Mouse (Mus musculus) heart, adult 2 months (tissue): ENCODE measurements at regions not wholly inside any gene's neighbourhood (a gene's known extent, or its start where the extent isn't known, plus 50 kb on each side); places are given as distances from the start of the nearest gene placed in this dataset.

ENCODE experiments used
- CTCF ChIP-seq: fragments of 200-600 bp; IDR thresholded peaks from 2 replicates; pipeline ENCODE4 v1.8.1; 2022; ENCODE audit warnings: antibody characterized with exemption, mild to moderate bottlenecking, moderate library complexity
- POLR2A ChIP-seq: fragments of 200-500 bp; IDR thresholded peaks from 2 replicates; pipeline ENCODE4 v1.6.1; 2011; ENCODE audit warnings: mild to moderate bottlenecking, low read depth, low read length, control low read depth; ENCODE audit not compliant: insufficient read depth

DNA sequence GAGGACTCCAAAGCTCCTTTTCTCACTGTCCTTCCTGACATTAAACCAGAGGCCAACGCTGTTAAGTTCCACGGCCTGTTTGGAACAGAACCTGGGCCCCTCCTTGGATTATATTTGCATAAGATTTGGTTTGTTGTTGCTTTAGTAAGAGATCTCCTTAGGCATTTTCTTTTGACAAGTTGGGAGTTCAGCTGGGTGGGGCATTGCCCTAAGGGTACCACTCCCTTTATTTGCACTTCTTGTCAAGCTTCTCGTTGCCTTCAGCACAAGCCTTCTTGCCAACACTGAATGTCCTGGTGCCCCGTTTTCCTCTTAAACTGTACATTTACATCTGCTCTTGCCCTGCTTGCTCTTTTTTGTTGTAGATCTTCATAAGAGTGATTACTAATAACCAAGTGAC is 317.5 kb upstream of the Adamts9 start:
- no peak for TF ChIP-seq CTCF
- TF ChIP-seq POLR2A, result no peak
